Mouse (Mus musculus) ES-Bruce4 (cell line): ENCODE data around the gene Ggct. TPM values are rescaled to one million over a fixed set of nuclear protein-coding genes. Genes with fewer than 3 reads are reported as not detected.
A peak's percentile ranks its signal among the peaks of the same experiment; 100 is the strongest.
"Not testable (repeated sequence)": the region's sequence is repeated elsewhere in the genome, so short reads cannot be mapped to it uniquely, and the experiment has no call there.

Experiments used
- H3K27ac ChIP-seq: 2 replicates; pipeline ENCODE4 v1.5.1; 2012; ENCODE audit warnings: low read length, inconsistent platforms; ENCODE audit not compliant: insufficient read depth
- H3K27me3 ChIP-seq: 2 replicates; pipeline ENCODE4 v1.6.1; 2012; ENCODE audit warnings: mild to moderate bottlenecking, low read length, inconsistent platforms; ENCODE audit not compliant: control insufficient read depth, poor library complexity, insufficient read depth, severe bottlenecking
- H3K36me3 ChIP-seq: 2 replicates; pipeline ENCODE4 v1.6.1; 2012; ENCODE audit warnings: inconsistent platforms, mild to moderate bottlenecking, low read length, moderate library complexity; ENCODE audit not compliant: control insufficient read depth, poor library complexity, insufficient read depth, severe bottlenecking
- H3K4me1 ChIP-seq: one replicate; pipeline ENCODE4 v1.8.1; 2011; ENCODE audit warnings: low read length; ENCODE audit not compliant: control insufficient read depth, insufficient read depth
- H3K4me3 ChIP-seq: 2 replicates; pipeline ENCODE4 v1.5.1; 2011; ENCODE audit warnings: low read depth, mild to moderate bottlenecking, low read length
- H3K9ac ChIP-seq: 2 replicates; pipeline ENCODE4 v1.6.1; 2012; ENCODE audit warnings: low read depth, mild to moderate bottlenecking, inconsistent platforms; ENCODE audit not compliant: poor library complexity, severe bottlenecking
- H3K9me3 ChIP-seq: replicated peaks from 2 replicates; pipeline ENCODE4 v1.6.1; 2012; ENCODE audit warnings: mild to moderate bottlenecking, low read length, inconsistent platforms; ENCODE audit not compliant: control insufficient read depth, poor library complexity, insufficient read depth, severe bottlenecking
- CTCF ChIP-seq: IDR thresholded peaks from one replicate; pipeline ENCODE4 v1.8.1; 2011; ENCODE audit warnings: low read depth, low read length
- EP300 ChIP-seq: IDR thresholded peaks from 2 replicates; pipeline ENCODE4 v1.6.1; 2011; ENCODE audit warnings: low read depth, low read length; ENCODE audit not compliant: insufficient read depth
- POLR2A ChIP-seq: IDR thresholded peaks from one replicate; pipeline ENCODE4 v1.8.1; 2011; ENCODE audit warnings: low read length; ENCODE audit not compliant: insufficient read depth
- polyA plus RNA-seq: library from polyadenylated mRNA; stranded (reverse); fragments of >200 nt; gene quantifications from 2 replicates; pipeline ENCODE4 v1.2.4, GENCODE M21; 2011; ENCODE audit warnings: low read depth; ENCODE audit not compliant: missing spikeins, insufficient read depth, insufficient read length

The Ggct gene
- polyA plus RNA-seq, 1 experiment, result 44.7 TPM

DNA sequence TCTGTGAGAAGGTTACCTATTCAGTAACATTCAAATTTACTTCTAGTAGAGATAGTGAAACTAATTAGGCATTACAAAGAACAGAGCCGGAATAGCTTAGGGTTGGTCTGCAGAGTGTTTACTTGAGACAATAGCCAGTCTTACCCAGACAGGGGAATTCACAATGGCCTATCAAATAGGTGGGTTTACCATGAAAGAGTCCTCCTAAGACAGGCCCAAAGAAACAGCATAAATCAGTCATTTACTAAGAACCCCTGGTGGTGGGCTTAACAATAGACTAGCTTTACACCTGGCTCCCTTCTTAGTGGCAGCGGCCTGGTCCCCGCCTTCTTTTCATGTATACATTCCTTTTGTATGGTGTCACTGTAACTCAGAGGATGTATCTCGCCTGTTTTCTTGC is 39.4 kb downstream of the Ggct start:
- peak overlapping the region; percentile 100 for H3K27ac ChIP-seq
- TF ChIP-seq EP300, result peak; percentile 59; the same call in 1 of the 2 replicates
- not testable (repeated sequence) for H3K27me3 ChIP-seq, H3K4me3 ChIP-seq, H3K4me1 ChIP-seq
- H3K9me3 ChIP-seq, result peaks cover 41% of the 10 kb centered on the region
- H3K9ac ChIP-seq, result peak overlapping the region; percentile 29; the same call in 1 of the 2 replicates
- H3K36me3 ChIP-seq, result peaks cover 16% of the 10 kb centered on the region

DNA sequence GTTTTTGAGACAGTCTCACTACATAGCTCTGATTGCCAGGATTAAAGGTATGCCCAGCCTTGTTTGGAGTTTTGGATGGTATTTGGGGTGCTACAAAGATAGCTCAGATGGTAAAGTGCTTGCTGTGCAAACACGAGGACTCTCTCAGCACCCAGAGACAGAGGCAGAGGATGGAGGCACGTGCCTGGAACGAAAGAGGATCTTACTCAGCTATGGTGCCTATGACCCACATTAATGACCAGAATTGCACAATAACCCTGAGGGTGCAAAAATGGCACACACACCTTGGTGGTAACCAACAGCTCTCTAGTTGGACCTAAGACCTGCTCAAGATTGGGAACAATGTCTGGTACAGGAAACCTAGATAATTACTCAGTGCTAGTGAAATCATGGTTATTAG is 40.2 kb downstream of the Ggct start:
- no peaks in the 10 kb centered on the region for H3K27me3 ChIP-seq
- TF ChIP-seq CTCF (no peak), EP300 (no peak), POLR2A (no peak)

GRCm38 (mm10) chr6:54948682-54949081 is 44.1 kb downstream of the Ggct start:
- Histone ChIP-seq H3K9ac (no peak overlapping the region), H3K4me3 (no peak overlapping the region), H3K36me3 (peaks cover 20% of the 10 kb centered on the region), H3K27me3 (no peaks in the 10 kb centered on the region), H3K4me1 (peaks cover 5% of the 10 kb centered on the region), H3K27ac (no peak overlapping the region), H3K9me3 (peaks cover 41% of the 10 kb centered on the region)
- TF ChIP-seq CTCF, result no peak
- TF ChIP-seq EP300, result no peak
- no peak for TF ChIP-seq POLR2A

More for the DNA sequence above, 40.2 kb downstream of the Ggct start:
- Histone ChIP-seq H3K27ac (peak overlapping the region; percentile 96), H3K4me3 (no peak overlapping the region), H3K9me3 (peaks cover 41% of the 10 kb centered on the region), H3K9ac (no peak overlapping the region), H3K36me3 (peaks cover 16% of the 10 kb centered on the region), H3K4me1 (peaks cover 5% of the 10 kb centered on the region)

DNA sequence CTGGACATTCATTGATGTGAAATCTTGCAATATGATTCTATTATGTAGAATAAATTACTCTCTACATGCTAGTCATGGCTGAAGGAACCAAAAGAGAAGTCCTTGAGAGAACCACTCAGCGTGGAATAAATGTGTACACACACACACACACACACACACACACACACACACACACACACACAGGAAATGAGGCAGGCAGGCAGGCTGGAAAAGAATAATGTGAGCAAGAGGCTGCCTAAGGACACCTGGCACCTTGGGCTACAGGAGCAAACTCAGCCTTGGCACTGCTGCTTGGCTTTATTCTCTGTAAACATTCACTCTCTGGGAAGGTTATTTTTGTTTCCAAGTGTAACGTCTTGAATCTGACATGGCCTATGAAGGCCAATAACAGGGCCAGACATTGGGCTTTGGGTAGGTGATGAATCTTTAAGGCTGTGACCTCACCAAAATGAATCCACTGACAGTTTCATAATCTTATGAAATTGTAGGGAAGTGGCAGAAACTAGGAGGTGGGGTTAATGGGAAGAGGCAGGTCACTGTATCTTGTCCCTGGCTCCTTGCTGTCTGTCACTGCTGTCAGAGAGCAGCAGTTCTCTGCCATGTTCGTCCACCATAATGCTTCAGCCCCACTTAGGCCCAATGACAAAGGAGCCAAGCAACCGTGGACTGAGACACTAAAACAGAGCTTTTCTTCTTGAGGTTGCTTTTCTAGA is 46.4 kb downstream of the Ggct start:
- no peak for TF ChIP-seq EP300
- TF ChIP-seq CTCF, result no peak
- TF ChIP-seq POLR2A, result no peak
- Histone ChIP-seq H3K27ac (no peak overlapping the region), H3K4me1 (peaks cover 5% of the 10 kb centered on the region), H3K9ac (no peak overlapping the region), H3K9me3 (peaks cover 27% of the 10 kb centered on the region), H3K4me3 (no peak overlapping the region), H3K36me3 (peaks cover 18% of the 10 kb centered on the region), H3K27me3 (no peaks in the 10 kb centered on the region)

DNA sequence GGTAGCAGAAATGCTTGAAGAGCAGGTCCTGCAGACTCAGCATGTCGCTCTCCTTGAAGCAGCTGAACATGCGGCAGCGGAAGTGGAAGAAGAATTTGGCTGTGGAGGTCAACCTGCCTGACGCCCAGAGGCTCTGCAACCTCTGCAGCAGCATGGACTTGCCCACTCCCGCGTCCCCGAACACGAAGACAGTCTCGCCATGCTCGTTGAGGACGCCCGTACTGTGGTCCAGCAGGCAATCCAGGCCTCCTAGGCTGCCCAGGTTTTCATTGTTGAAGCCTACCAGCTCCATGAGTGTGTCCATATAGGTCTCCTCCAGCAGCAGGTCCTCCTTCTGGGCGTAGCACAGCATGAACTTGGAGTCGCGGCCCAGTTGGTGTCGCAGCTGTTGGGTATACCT is 48.2 kb downstream of the Ggct start:
- Histone ChIP-seq H3K9ac (peak overlapping the region; percentile 21), H3K27me3 (no peaks in the 10 kb centered on the region), H3K4me1 (peaks cover 9% of the 10 kb centered on the region), H3K27ac (no peak overlapping the region), H3K9me3 (peaks cover 11% of the 10 kb centered on the region), H3K36me3 (peaks cover 12% of the 10 kb centered on the region), H3K4me3 (peak overlapping the region; percentile 41; the same call in 1 of the 2 replicates)
- no peak for TF ChIP-seq POLR2A
- TF ChIP-seq EP300, result no peak
- TF ChIP-seq CTCF, result no peak

DNA sequence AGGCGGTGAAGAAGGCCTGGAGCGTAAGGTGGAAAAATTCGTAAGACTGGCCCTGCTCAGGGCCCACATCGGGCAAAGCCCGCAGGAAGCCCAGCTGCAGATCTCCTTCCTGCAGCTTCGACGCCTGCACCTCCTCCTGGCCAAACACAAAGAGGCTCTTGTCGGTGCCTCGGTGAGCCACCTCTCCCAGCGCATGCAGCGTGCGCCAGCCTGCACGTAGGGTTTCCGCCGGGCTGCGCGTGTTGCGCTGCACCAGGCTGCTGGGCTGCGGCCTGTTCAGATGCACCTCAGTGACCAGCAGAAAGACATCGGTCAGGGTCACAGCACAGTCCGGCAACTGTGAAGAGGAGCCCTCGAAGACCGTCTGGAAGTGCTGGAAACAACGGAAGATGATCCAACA is 49.0 kb downstream of the Ggct start:
- no peak for TF ChIP-seq POLR2A
- TF ChIP-seq EP300, result no peak
- H3K27ac ChIP-seq, result no peak overlapping the region
- H3K4me1 ChIP-seq, result peaks cover 9% of the 10 kb centered on the region
- peaks cover 3% of the 10 kb centered on the region; the same call in 1 of the 2 replicates for H3K9me3 ChIP-seq
- no peaks in the 10 kb centered on the region for H3K27me3 ChIP-seq
- H3K9ac ChIP-seq, result peak overlapping the region; percentile 21
- peak overlapping the region; percentile 41 for H3K4me3 ChIP-seq
- H3K36me3 ChIP-seq, result peaks cover 5% of the 10 kb centered on the region
